Comparison of ENCODE assay signal across 23 mouse cellular contexts in genomic region chr9:88371201-88371600, GRCm38 (mm10).
"Had no signal": no experiment of that assay in that cellular context is flagged by ENCODE, and none has a peak within 500 bp of the region (broad histone marks: within the 10 kb centered on the region; RNA-seq: fewer than 3 reads in every experiment).

No protein-coding gene starts in this region.

- H3K4me1 ChIP-seq: heart, embryonic 12.5 days; hindbrain, embryonic 13.5 days; hindbrain, embryonic 15.5 days; limb, embryonic 10.5 days; limb, embryonic 12.5 days; liver, embryonic 13.5 days; liver, embryonic 15.5 days had no signal

- H3K4me3 ChIP-seq: heart, adult 2 months; heart, embryonic 12.5 days; hindbrain, embryonic 13.5 days; hindbrain, embryonic 15.5 days; layer of hippocampus, adult 2 months; left cerebral cortex, adult 2 months; limb, embryonic 10.5 days; limb, embryonic 12.5 days; liver, embryonic 13.5 days; liver, embryonic 15.5 days had no signal

- H3K27me3 ChIP-seq: heart, embryonic 12.5 days; hindbrain, embryonic 13.5 days; hindbrain, embryonic 15.5 days; limb, embryonic 12.5 days; liver, embryonic 13.5 days; liver, embryonic 15.5 days had no signal

- H3K36me3 ChIP-seq: limb, embryonic 10.5 days; liver, embryonic 15.5 days had no signal

- H3K4me2 ChIP-seq: heart, embryonic 12.5 days; hindbrain, embryonic 13.5 days; hindbrain, embryonic 15.5 days; limb, embryonic 12.5 days; liver, embryonic 11.5 days; liver, embryonic 13.5 days; liver, embryonic 15.5 days had no signal

- H3K9ac ChIP-seq: forebrain, postnatal 0 days; heart, embryonic 12.5 days; hindbrain, embryonic 13.5 days; hindbrain, embryonic 15.5 days; limb, embryonic 12.5 days; liver, embryonic 13.5 days; liver, embryonic 15.5 days had no signal

- H3K9me3 ChIP-seq: heart, embryonic 12.5 days; hindbrain, embryonic 13.5 days; hindbrain, embryonic 15.5 days; limb, embryonic 10.5 days; limb, embryonic 12.5 days; liver, embryonic 13.5 days; liver, embryonic 15.5 days had no signal

- DNase-seq: forebrain, postnatal 0 days; heart, adult 11 months; heart, adult 2 months; heart, postnatal 14 days; heart, postnatal 36 days; kidney, adult 11 months; kidney, adult 2 months; kidney, postnatal 10 days; kidney, postnatal 25 days; kidney, postnatal 4 days; liver; liver, embryonic 13.5 days had no signal

- ATAC-seq: forebrain, postnatal 0 days; hindbrain, postnatal 0 days; intestine, embryonic 16.5 days had no signal

- H3K27ac ChIP-seq: heart, adult 2 months; hindbrain, embryonic 13.5 days; hindbrain, embryonic 15.5 days; hindbrain, postnatal 0 days; layer of hippocampus, adult 2 months; left cerebral cortex, adult 2 months; limb, embryonic 10.5 days; limb, embryonic 12.5 days; liver, embryonic 13.5 days; liver, embryonic 15.5 days had no signal
